Mouse (Mus musculus) lung, postnatal 0 days (tissue): ENCODE measurements around the gene Slc6a6.
A peak's percentile ranks its signal among the peaks of the same experiment; 100 is the strongest.

Experiments used
- CTCF ChIP-seq: IDR thresholded peaks from 2 replicates; pipeline ENCODE4 v1.5.1; 2016; ENCODE audit warnings: antibody characterized with exemption, mild to moderate bottlenecking
- EP300 ChIP-seq: IDR thresholded peaks from 2 replicates; pipeline ENCODE4 v1.6.1; 2016; ENCODE audit warnings: antibody characterized with exemption, mild to moderate bottlenecking, control low read depth

DNA sequence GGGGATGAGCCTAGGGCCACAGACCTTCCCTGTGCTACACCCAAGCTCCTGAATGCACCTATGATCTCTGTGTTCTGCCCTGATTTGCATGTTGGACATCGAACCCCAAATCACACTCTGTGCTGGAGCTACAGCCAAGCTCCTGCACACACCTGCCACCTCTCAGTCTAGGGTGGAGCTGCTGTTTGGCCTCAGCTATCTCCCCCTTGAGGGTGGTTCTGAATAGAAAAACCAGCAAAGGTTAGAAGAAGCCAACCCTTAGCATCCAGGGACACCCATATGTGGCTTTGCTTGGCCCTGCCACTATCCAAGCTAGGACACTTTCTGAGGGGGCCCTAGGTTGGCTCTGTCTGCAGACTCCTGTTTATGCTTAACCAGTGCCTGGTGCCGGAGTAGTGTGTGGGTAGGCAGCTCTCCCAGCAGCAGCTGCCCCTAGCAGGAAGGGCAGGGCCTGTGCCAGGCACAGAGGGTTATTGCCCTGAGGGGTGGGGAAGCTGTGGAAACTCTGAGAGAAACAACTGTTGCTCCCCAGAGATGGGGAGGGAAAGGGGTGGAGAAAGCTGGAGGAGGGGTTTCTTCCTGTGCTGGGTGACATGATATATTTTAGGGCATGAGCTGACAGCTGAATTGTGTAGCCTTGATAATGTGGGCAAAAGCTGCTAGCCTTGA is 23.9 kb upstream of the Slc6a6 start:
- TF ChIP-seq EP300 (peak; percentile 79), CTCF (no peak)
